Mouse (Mus musculus): ENCODE measurements around the gene Scamp1.
"Not testable (repeated sequence)": the region's sequence is repeated elsewhere in the genome, so short reads cannot be mapped to it uniquely, and the experiment has no call there.

Gene Scamp1

GRCm38 (mm10) chr13:94285281-94285871, at the start of gene Scamp1:
Scamp1 (minus strand) TSS chr13:94285857.
- in situ Hi-C loops (cut with MboI; ENCODE audit: unreplicated experiment in 2 of 2), result no loop called here

GRCm38 (mm10) chr13:94330392-94330979, 44.8 kb upstream of the Scamp1 start:
- in situ Hi-C loops (cut with MboI; ENCODE audit: unreplicated experiment in 2 of 2), result no loop called here

GRCm38 (mm10) chr13:94329005-94329404, 43.3 kb upstream of the Scamp1 start:
- in situ Hi-C loops (cut with MboI; ENCODE audit: unreplicated experiment in 2 of 2), result not testable (repeated sequence)

GRCm38 (mm10) chr13:94328063-94328462, 42.4 kb upstream of the Scamp1 start:
- in situ Hi-C loops (cut with MboI; ENCODE audit: unreplicated experiment in 2 of 2), result no loop called here

GRCm38 (mm10) chr13:94322475-94322874, 36.8 kb upstream of the Scamp1 start:
- in situ Hi-C loops (cut with MboI; ENCODE audit: unreplicated experiment in 2 of 2), result no loop called here

- in situ Hi-C loops (cut with MboI; ENCODE audit: unreplicated experiment in 2 of 2), result no loop called here
Observed at GRCm38 (mm10) chr13:94321094-94321792, 35.6 kb upstream of the Scamp1 start.

GRCm38 (mm10) chr13:94316975-94317511, 31.4 kb upstream of the Scamp1 start:
- in situ Hi-C loops (cut with MboI; ENCODE audit: unreplicated experiment in 2 of 2), result no loop called here

GRCm38 (mm10) chr13:94312812-94313211, 27.2 kb upstream of the Scamp1 start:
- in situ Hi-C loops (cut with MboI; ENCODE audit: unreplicated experiment in 2 of 2), result not testable (repeated sequence)

- in situ Hi-C loops (cut with MboI; ENCODE audit: unreplicated experiment in 2 of 2), result no loop called here
Observed at GRCm38 (mm10) chr13:94308279-94308678, 22.6 kb upstream of the Scamp1 start.

- in situ Hi-C loops (cut with MboI; ENCODE audit: unreplicated experiment in 2 of 2), result no loop called here
Observed at GRCm38 (mm10) chr13:94307531-94307930, 21.9 kb upstream of the Scamp1 start.

- in situ Hi-C loops (cut with MboI; ENCODE audit: unreplicated experiment in 2 of 2), result no loop called here
Observed at GRCm38 (mm10) chr13:94306968-94307289, 21.3 kb upstream of the Scamp1 start.

GRCm38 (mm10) chr13:94306277-94306967, 20.8 kb upstream of the Scamp1 start:
- in situ Hi-C loops (cut with MboI; ENCODE audit: unreplicated experiment in 2 of 2), result no loop called here

- in situ Hi-C loops (cut with MboI; ENCODE audit: unreplicated experiment in 2 of 2), result no loop called here
Observed at GRCm38 (mm10) chr13:94300946-94301538, 15.4 kb upstream of the Scamp1 start.

- in situ Hi-C loops (cut with MboI; ENCODE audit: unreplicated experiment in 2 of 2), result no loop called here
Observed at GRCm38 (mm10) chr13:94300232-94300631, 14.6 kb upstream of the Scamp1 start.

GRCm38 (mm10) chr13:94298401-94298800, 12.7 kb upstream of the Scamp1 start:
- in situ Hi-C loops (cut with MboI; ENCODE audit: unreplicated experiment in 2 of 2), result no loop called here

- in situ Hi-C loops (cut with MboI; ENCODE audit: unreplicated experiment in 2 of 2), result no loop called here
Observed at GRCm38 (mm10) chr13:94296371-94296770, 10.7 kb upstream of the Scamp1 start.

GRCm38 (mm10) chr13:94295922-94296321, 10.3 kb upstream of the Scamp1 start:
- in situ Hi-C loops (cut with MboI; ENCODE audit: unreplicated experiment in 2 of 2), result no loop called here

- in situ Hi-C loops (cut with MboI; ENCODE audit: unreplicated experiment in 2 of 2), result no loop called here
Observed at GRCm38 (mm10) chr13:94294886-94295285, 9.2 kb upstream of the Scamp1 start.

GRCm38 (mm10) chr13:94293911-94294310, 8.3 kb upstream of the Scamp1 start:
- in situ Hi-C loops (cut with MboI; ENCODE audit: unreplicated experiment in 2 of 2), result no loop called here

GRCm38 (mm10) chr13:94286195-94286594, 538 bp upstream of the Scamp1 start:
- in situ Hi-C loops (cut with MboI; ENCODE audit: unreplicated experiment in 2 of 2), result no loop called here
